Mouse (Mus musculus) adrenal gland, postnatal 10 days (tissue): ENCODE data around the gene Taf15. TPM values are rescaled to one million over a fixed set of nuclear protein-coding genes. Genes with fewer than 3 reads are reported as not detected.

Experiments used
- DNase-seq: peaks from one replicate; pipeline ENCODE4 v3.0.0; 2021; ENCODE audit warnings: mixed read lengths
- total RNA-seq, 2 experiments: library from RNA; stranded (reverse); gene quantifications; 2 replicates each; pipeline ENCODE4 v1.2.3; 2021

Gene Taf15
- total RNA-seq, 2 experiments from 2014 or later: 54.9 to 58.4 TPM

- DNase-seq: no peak
Observed at GRCm38 (mm10) chr11:83457257-83457656, 15.6 kb upstream of the Taf15 start.

- peak; percentile 42 for DNase-seq
Observed at GRCm38 (mm10) chr11:83457912-83458601, 14.8 kb upstream of the Taf15 start.

DNA sequence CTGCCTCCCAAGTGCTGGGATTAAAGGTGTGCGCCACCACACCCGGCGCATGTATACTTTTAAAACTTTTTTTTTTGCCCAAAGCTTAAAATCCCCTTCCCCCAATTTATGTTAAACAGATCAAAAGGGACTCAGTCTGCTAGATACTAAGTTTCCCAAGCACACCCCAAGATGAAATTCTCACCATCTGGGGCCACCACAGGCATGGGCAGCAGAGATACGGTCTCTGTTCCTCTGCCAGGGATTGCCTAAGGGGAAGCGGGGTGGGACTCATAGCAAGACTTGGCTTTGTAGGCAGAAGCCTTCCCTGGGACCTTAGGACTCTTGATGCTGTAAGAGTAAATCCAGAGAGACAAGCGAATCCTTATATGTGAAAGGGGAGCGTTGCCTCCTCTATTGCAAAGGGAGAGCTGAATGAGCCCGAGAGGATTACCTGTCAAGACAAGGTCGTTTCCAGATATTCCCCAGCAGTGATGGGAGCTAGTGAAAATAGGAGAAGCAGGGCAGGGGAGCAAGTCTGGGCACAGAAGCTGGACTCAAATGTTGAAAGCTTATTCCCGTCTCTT, 11.3 kb upstream of the Taf15 start:
- no peak for DNase-seq

DNA sequence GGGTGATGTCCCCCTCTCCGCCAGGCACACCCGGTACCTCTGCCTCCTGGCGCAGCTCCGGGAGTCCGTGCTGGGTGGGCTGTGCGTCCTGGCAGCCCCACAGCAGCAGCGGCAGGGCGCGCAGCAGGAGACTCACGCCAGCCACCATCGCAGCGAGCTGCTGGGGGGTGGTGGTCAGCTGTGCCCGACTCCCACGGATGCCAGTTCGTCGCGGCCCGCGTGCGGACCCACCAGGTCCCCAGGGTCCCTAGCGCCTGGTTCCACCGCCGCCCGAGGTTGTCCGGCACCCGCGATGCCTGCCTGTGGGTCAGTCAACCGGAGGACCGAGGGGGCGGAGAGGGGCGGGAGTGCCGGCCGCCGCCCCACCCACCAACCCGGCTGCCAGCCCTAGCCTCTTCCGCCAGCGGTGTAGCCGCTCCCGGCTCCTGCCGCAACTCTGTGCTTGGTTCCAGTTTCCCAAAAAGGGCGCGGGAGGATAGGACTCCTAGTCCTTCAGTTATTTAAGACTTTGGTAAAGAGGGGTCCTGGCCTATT, 10.1 kb upstream of the Taf15 start, which contains the start of gene Mmp28:
Gene Mmp28 (minus strand): TSS at position 361 of the 534 bp plus-strand sequence.
- DNase-seq: peak; percentile 85

GRCm38 (mm10) chr11:83465976-83466375, 6.9 kb upstream of the Taf15 start:
- DNase-seq: peak; percentile 77

DNA sequence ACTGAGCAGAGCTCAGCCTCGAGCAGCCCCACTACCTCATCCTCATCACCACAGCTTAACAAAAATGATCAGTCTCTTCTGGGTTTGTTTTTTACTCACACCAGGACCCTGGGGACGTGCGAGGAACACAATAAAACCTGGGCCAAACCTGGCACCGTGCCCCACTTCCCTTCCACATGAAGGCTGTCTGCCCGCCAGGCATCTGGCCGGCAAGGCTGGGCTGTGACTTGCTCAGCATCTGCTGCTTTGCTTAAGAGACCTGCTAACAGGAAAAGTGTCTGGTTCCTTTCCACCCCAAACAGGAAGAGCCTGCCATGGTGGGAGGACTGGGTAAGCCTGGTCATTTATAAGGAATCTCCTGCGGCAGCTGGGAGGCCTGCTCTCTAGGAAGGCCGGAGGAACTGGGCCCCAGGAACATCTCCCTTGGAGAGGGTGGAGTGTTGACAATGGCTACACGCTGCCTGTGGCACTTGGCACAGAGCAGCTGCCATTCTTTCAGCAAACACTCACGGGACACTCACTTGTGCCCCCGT, 5.7 kb upstream of the Taf15 start:
- DNase-seq: peak; percentile 80

DNA sequence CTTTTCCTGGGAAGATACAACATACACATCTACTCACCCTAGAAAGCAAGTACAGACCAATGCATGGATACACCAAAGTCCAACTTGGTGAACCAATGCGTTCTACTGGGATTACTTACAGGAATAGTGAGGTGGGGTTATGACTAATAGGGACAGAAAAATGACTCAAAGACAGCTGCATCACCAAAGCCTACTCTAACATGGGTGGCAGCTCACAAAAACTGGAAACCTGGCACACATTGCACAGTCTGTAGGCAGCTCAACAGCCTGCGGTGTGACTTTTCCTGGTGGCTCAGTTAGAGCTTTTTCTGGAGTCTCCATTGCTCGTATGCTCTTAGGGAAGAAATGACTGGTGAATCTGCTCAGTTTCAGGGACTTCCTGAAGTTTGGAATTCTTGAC, 4.1 kb upstream of the Taf15 start:
- no peak for DNase-seq

DNA sequence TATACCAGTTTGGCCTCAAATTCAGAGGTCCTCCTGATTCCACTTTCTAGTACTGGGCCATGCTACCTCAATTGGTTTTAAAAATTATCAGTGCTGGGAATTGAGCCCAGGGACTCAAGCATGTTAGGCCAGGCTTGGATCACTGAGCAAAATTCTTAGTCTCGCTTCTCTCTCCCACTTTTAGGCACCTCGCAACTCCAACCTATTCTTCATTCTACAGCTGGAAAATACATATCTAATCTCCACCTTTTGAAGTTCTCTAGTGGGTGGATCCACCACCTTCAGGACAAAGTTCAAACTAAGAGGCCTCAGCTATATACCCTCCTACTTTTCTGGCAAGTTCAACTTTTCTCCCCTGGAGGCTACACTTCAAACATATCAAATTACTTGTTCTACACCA, 1.1 kb upstream of the Taf15 start:
- no peak for DNase-seq

GRCm38 (mm10) chr11:83473235-83474016, 540 bp downstream of the Taf15 start:
- peak; percentile 49 for DNase-seq

DNA sequence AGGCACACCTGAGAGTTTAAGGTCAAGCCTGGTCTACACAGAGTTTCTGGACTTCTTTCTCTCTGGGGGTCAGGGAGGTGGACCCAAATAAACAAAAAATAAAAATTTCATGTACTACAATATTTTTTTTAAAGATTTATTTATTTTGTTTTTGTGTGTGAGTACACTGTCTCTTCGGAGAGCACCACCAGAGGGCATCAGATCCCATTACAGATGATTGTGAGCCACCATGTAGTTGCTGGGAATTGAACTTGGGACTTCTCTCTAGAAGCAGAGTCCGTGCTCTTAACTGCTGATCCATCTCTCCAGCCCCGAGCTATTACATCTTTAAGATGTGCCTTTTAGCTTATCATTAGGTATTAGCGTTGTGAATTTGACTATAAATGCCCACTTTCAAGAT, 18.6 kb downstream of the Taf15 start:
- no peak for DNase-seq

DNA sequence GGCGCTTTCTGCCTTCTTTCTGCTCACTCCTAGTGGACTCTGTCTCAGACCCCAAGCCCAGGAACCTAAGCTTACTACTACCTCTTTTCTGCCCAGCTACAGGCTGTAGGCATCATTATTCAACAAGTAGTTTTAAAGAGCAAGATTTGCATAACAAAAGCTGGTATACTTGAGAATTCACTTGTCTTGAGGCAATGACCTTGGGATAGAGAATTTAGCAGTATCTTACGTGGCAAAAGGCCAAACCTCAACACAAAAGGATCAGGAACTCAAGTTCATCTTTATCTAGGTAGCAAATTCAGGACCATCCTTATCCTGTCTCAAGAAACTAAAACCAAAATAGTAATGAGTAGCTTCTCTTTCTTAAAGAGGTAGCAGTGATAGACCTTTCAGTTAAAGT, 22.7 kb downstream of the Taf15 start:
- DNase-seq: no peak

DNA sequence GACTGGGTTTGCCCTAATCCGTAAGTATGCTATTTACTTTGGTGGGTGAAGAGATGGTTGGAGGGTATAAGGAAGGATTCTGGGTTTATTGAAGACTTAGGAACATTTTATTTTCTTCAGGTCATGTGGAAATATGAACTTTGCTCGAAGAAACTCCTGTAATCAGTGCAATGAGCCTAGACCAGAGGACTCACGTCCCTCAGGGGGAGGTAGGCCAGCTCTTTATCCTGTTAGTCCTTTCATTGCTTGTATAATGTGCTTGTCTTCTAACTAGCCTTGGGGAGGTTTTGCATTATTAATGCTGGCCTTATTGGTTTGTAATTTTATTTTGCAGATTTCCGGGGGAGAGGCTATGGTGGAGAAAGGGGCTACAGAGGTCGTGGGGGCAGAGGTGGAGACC, 31.4 kb downstream of the Taf15 start:
- no peak for DNase-seq

GRCm38 (mm10) chr11:83509521-83509920, 36.6 kb downstream of the Taf15 start:
- no peak for DNase-seq

GRCm38 (mm10) chr11:83517153-83517552, 44.3 kb downstream of the Taf15 start:
- no peak for DNase-seq

DNA sequence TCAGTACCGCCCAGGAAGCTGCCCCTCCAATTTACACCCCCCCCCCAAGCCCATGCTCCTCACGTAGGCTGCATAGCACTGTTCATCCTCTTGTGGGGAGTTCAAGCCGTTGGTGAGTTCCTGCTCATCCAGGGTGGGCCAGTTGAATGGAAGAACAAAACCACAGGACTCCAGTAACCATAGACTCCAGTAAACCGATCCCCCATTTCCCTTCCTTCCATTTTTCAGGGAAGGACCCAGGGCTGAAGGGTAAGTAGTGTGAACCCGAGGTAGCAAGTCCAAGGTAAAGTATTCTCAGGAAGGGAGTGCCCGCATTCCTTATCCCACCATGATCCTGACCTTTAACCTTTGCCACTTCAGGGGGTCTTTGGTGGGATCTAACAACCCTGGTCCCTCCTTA, 45.5 kb downstream of the Taf15 start:
- no peak for DNase-seq

DNA sequence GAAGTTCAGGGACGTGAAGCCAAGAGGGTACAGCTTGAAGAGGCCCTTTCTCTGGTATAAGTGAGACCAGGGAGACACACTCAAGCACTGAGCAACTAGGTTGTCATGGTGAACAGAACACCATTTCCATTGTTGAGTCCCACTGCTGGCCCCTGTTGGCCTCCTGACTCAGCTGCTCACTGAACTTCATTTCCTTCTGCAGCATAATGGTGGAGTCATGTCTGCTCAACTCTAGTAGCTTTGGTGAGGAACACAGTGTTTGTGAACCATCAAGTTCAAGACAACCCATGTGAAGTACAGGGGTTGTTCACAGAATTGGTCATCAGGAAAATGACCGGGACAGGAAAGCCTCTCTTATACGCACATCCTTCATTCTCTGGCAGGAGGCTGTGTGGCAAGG, 49.2 kb downstream of the Taf15 start, which contains the start of gene Heatr9:
Gene Heatr9 (minus strand): TSS at position 101 of the 400 bp plus-strand sequence.
- no peak for DNase-seq

- no peak for DNase-seq
Observed at GRCm38 (mm10) chr11:83529024-83529423, 56.1 kb downstream of the Taf15 start.

DNA sequence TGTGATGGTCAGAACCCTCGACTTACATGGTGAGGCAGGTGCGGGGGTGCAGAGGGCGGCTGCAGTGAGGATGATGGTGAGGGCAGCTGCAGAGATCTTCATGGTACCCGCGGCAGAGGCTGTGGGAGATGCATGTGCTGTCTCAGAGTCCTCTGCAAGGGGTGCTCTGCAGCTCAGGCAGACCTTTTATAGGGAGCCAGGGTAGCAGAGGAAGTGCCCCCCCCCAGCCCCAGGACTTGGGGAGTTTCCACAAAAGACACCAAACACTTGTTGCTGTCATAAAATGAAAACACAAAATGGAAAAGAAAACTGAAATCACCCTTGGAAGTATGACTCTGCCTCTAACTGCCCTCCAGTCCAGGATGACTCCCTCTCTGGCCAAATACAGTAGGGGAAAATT, 57.5 kb downstream of the Taf15 start, which contains the start of gene Ccl5:
Gene Ccl5 (minus strand): TSS at position 159 of the 400 bp plus-strand sequence.
- DNase-seq: no peak

- no peak for DNase-seq
Observed at GRCm38 (mm10) chr11:83533192-83533591, 60.3 kb downstream of the Taf15 start.

- no peak for DNase-seq
Observed at GRCm38 (mm10) chr11:83534143-83534542, 61.3 kb downstream of the Taf15 start.

GRCm38 (mm10) chr11:83534609-83535423, 61.9 kb downstream of the Taf15 start:
- peak; percentile 91 for DNase-seq

DNA sequence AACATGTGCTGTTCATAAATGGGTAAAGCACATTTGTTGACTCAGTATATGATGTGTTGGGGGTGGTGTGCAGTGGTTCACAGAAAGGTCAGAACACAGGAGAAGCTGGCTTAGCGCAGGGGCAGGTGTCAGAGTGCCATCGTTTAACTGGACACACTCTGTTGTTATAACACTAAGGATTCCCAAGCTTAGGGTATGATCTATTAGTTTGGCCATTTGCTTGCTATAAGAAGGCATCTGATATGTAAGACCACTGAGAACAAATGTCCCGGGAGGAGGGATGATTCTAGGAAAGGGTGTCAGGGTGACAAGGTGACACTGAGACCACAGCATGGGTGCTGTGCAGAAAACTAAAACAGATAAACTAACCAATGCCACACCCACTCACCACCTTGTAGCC, 63.9 kb downstream of the Taf15 start:
- no peak for DNase-seq
